Mouse (Mus musculus) yolk sac, embryonic 10.5 days (tissue): ENCODE results near the gene Ntrk1.
"Not testable (repeated sequence)": the region's sequence is repeated elsewhere in the genome, so short reads cannot be mapped to it uniquely, and the experiment has no call there.

Experiments
- DNase-seq: peaks from one replicate; pipeline ENCODE4 v3.0.0-alpha.2; 2017; ENCODE audit warnings: low spot score

The Ntrk1 gene

GRCm38 (mm10) chr3:87794922-87795325, at the start of gene Ntrk1:
Ntrk1 (minus strand) TSS chr3:87795162.
- no peak for DNase-seq

GRCm38 (mm10) chr3:87840858-87841257, 45.9 kb upstream of the Ntrk1 start:
- no peak for DNase-seq

- peak; percentile 40 for DNase-seq
Observed at GRCm38 (mm10) chr3:87838622-87839021, 43.7 kb upstream of the Ntrk1 start.

- no peak for DNase-seq
Observed at GRCm38 (mm10) chr3:87833482-87833881, 38.5 kb upstream of the Ntrk1 start.

- no peak for DNase-seq
Observed at GRCm38 (mm10) chr3:87832109-87832859, 37.3 kb upstream of the Ntrk1 start.

GRCm38 (mm10) chr3:87829025-87829424, 34.1 kb upstream of the Ntrk1 start:
- no peak for DNase-seq

GRCm38 (mm10) chr3:87828435-87828834, 33.5 kb upstream of the Ntrk1 start:
- no peak for DNase-seq

GRCm38 (mm10) chr3:87824206-87824605, 29.2 kb upstream of the Ntrk1 start, which contains the start of gene Pear1:
Pear1 (minus strand) TSS chr3:87824306.
- DNase-seq = not testable (repeated sequence)

- DNase-seq = no peak
Observed at GRCm38 (mm10) chr3:87818226-87818625, 23.3 kb upstream of the Ntrk1 start.

- DNase-seq = peak; percentile 68
Observed at GRCm38 (mm10) chr3:87816646-87817093, 21.7 kb upstream of the Ntrk1 start.

- no peak for DNase-seq
Observed at GRCm38 (mm10) chr3:87816166-87816565, 21.2 kb upstream of the Ntrk1 start.

GRCm38 (mm10) chr3:87812873-87813272, 17.9 kb upstream of the Ntrk1 start:
- no peak for DNase-seq

- no peak for DNase-seq
Observed at GRCm38 (mm10) chr3:87812413-87812812, 17.5 kb upstream of the Ntrk1 start.

- no peak for DNase-seq
Observed at GRCm38 (mm10) chr3:87811297-87811696, 16.3 kb upstream of the Ntrk1 start.

GRCm38 (mm10) chr3:87809322-87809962, 14.5 kb upstream of the Ntrk1 start:
- DNase-seq = no peak

- DNase-seq = no peak
Observed at GRCm38 (mm10) chr3:87804038-87804677, 9.2 kb upstream of the Ntrk1 start.

GRCm38 (mm10) chr3:87801681-87802080, 6.7 kb upstream of the Ntrk1 start:
- DNase-seq = no peak

- DNase-seq = peak; percentile 13
Observed at GRCm38 (mm10) chr3:87796736-87797334, 1.9 kb upstream of the Ntrk1 start, which contains the start of gene Insrr. Insrr (plus strand) TSS chr3:87796951.

- peak; percentile 17 for DNase-seq
Observed at GRCm38 (mm10) chr3:87795336-87796277, 645 bp upstream of the Ntrk1 start.

GRCm38 (mm10) chr3:87789768-87790167, 5.2 kb downstream of the Ntrk1 start:
- DNase-seq = no peak

- no peak for DNase-seq
Observed at GRCm38 (mm10) chr3:87789248-87789647, 5.7 kb downstream of the Ntrk1 start.
